Mouse (Mus musculus) forebrain, embryonic 10.5 days (tissue): ENCODE results near the gene Zfp408. TPM values are rescaled to one million over a fixed set of nuclear protein-coding genes. Genes with fewer than 3 reads are reported as not detected.

ENCODE experiments used
- DNase-seq: peaks from one replicate; pipeline ENCODE4 v3.0.0-alpha.2; 2017; ENCODE audit warnings: low spot score; ENCODE audit errors: extremely low spot score
- H3K27ac ChIP-seq: fragments of 300-500 bp; sonication (generic); 2 replicates; pipeline ENCODE4 v1.5.1; 2016; ENCODE audit warnings: mild to moderate bottlenecking
- H3K27me3 ChIP-seq: fragments of 300-500 bp; sonication (generic); 2 replicates; pipeline ENCODE4 v1.6.1; 2016; ENCODE audit warnings: mild to moderate bottlenecking; ENCODE audit not compliant: poor library complexity, severe bottlenecking
- H3K36me3 ChIP-seq: fragments of 300-500 bp; sonication (generic); replicated peaks from 2 replicates; pipeline ENCODE4 v1.6.1; 2016; ENCODE audit warnings: mild to moderate bottlenecking, moderate library complexity
- H3K4me1 ChIP-seq: fragments of 300-500 bp; sonication (generic); 2 replicates; pipeline ENCODE4 v1.6.1; 2016
- H3K4me3 ChIP-seq: fragments of 300-500 bp; sonication (generic); 2 replicates; pipeline ENCODE4 v1.5.1; 2016; ENCODE audit warnings: mild to moderate bottlenecking, moderate library complexity
- H3K9me3 ChIP-seq: fragments of 300-500 bp; sonication (generic); 2 replicates; pipeline ENCODE4 v1.6.1; 2016; ENCODE audit warnings: mild to moderate bottlenecking, moderate library complexity
- WGBS: fragments of 180-500 bp; shearing (Covaris S2); methylation state at CpG from one replicate; pipeline ENCODE4 v1.1.7; 2016; 5-methylcytosine and 5-hydroxymethylcytosine counted together
- polyA plus RNA-seq: library from polyadenylated mRNA; unstranded; fragments of >200 nt; fragmentation: Nextera tagmentation; extraction: Ambion mirVana; gene quantifications from 2 replicates; pipeline ENCODE4 v1.2.1, GENCODE M21; 2016

Gene Zfp408
- polyA plus RNA-seq, 1 experiment from 2014 or later, result 10.1 TPM

GRCm38 (mm10) chr2:91645811-91646210 lies 3.8 kb downstream of the Zfp408 start:
- no peak for DNase-seq
- no peaks in the 10 kb centered on the region for H3K27me3 ChIP-seq
- H3K4me3 ChIP-seq, result no peak overlapping the region
- 93% methylated on average over 11 of the region's 11 CpGs for WGBS
- H3K27ac ChIP-seq, result no peak overlapping the region
- H3K36me3 ChIP-seq, result peaks cover 65% of the 10 kb centered on the region
- peaks cover 17% of the 10 kb centered on the region for H3K4me1 ChIP-seq
- no peaks in the 10 kb centered on the region for H3K9me3 ChIP-seq

- Histone ChIP-seq H3K27me3 (no peaks in the 10 kb centered on the region), H3K36me3 (peaks cover 65% of the 10 kb centered on the region), H3K4me3 (no peak overlapping the region; the same call in 1 of the 2 replicates), H3K27ac (no peak overlapping the region), H3K4me1 (peaks cover 13% of the 10 kb centered on the region), H3K9me3 (no peaks in the 10 kb centered on the region)
- 96% methylated on average over 15 of the region's 15 CpGs for WGBS
- no peak for DNase-seq
Observed at GRCm38 (mm10) chr2:91645354-91645753, 4.2 kb downstream of the Zfp408 start.

GRCm38 (mm10) chr2:91644021-91644420 lies 5.6 kb downstream of the Zfp408 start:
- no peak overlapping the region for H3K27ac ChIP-seq
- no peak for DNase-seq
- no peak overlapping the region for H3K4me3 ChIP-seq
- H3K4me1 ChIP-seq, result peaks cover 9% of the 10 kb centered on the region
- 94% methylated on average over 11 of the region's 11 CpGs for WGBS
- H3K27me3 ChIP-seq, result no peaks in the 10 kb centered on the region
- H3K9me3 ChIP-seq, result no peaks in the 10 kb centered on the region
- H3K36me3 ChIP-seq, result peaks cover 65% of the 10 kb centered on the region

GRCm38 (mm10) chr2:91642825-91643415 lies 6.7 kb downstream of the Zfp408 start:
- Histone ChIP-seq H3K27me3 (no peaks in the 10 kb centered on the region), H3K4me3 (no peak overlapping the region), H3K9me3 (no peaks in the 10 kb centered on the region), H3K36me3 (peaks cover 62% of the 10 kb centered on the region), H3K27ac (no peak overlapping the region), H3K4me1 (no peaks in the 10 kb centered on the region)
- no peak for DNase-seq
- 77% methylated on average over 2 of the region's 2 CpGs for WGBS

- Histone ChIP-seq H3K9me3 (no peaks in the 10 kb centered on the region), H3K27me3 (no peaks in the 10 kb centered on the region), H3K36me3 (peaks cover 22% of the 10 kb centered on the region), H3K4me1 (no peaks in the 10 kb centered on the region), H3K4me3 (no peak overlapping the region), H3K27ac (no peak overlapping the region)
- 90% methylated on average over 6 of the region's 6 CpGs for WGBS
- no peak for DNase-seq
Observed at GRCm38 (mm10) chr2:91638931-91639330, 10.7 kb downstream of the Zfp408 start.

GRCm38 (mm10) chr2:91636727-91637338 lies 12.8 kb downstream of the Zfp408 start:
- H3K9me3 ChIP-seq, result no peaks in the 10 kb centered on the region
- no peaks in the 10 kb centered on the region for H3K27me3 ChIP-seq
- no peaks in the 10 kb centered on the region for H3K4me1 ChIP-seq
- peaks cover 2% of the 10 kb centered on the region for H3K36me3 ChIP-seq
- DNase-seq, result no peak
- H3K4me3 ChIP-seq, result no peak overlapping the region
- H3K27ac ChIP-seq, result no peak overlapping the region
- 83% methylated on average over 5 of the region's 5 CpGs for WGBS

GRCm38 (mm10) chr2:91636229-91636628 lies 13.4 kb downstream of the Zfp408 start, which contains the start of gene F2:
TSS of gene F2 (minus strand) at chr2:91636414.
- H3K9me3 ChIP-seq, result no peaks in the 10 kb centered on the region
- no peak within 1 kb of the TSS for H3K27ac ChIP-seq
- no peak for DNase-seq
- H3K4me1 ChIP-seq, result no peaks in the 10 kb centered on the region
- no peaks in the 10 kb centered on the region for H3K36me3 ChIP-seq
- H3K27me3 ChIP-seq, result no peaks in the 10 kb centered on the region
- H3K4me3 ChIP-seq, result no peak within 1 kb of the TSS
- WGBS, result 90% methylated on average over 8 of the region's 8 CpGs

- Histone ChIP-seq H3K27ac (no peak overlapping the region), H3K36me3 (no peaks in the 10 kb centered on the region), H3K27me3 (no peaks in the 10 kb centered on the region), H3K9me3 (no peaks in the 10 kb centered on the region), H3K4me1 (no peaks in the 10 kb centered on the region), H3K4me3 (no peak overlapping the region)
- 87% methylated on average over 11 of the region's 11 CpGs for WGBS
- DNase-seq, result no peak
Observed at GRCm38 (mm10) chr2:91635486-91635885, 14.1 kb downstream of the Zfp408 start.

GRCm38 (mm10) chr2:91634841-91635240 lies 14.8 kb downstream of the Zfp408 start:
- Histone ChIP-seq H3K9me3 (no peaks in the 10 kb centered on the region), H3K4me3 (no peak overlapping the region), H3K27me3 (no peaks in the 10 kb centered on the region), H3K27ac (no peak overlapping the region), H3K36me3 (no peaks in the 10 kb centered on the region), H3K4me1 (no peaks in the 10 kb centered on the region)
- 85% methylated on average over 9 of the region's 9 CpGs for WGBS
- no peak for DNase-seq

GRCm38 (mm10) chr2:91633334-91633977 lies 16.1 kb downstream of the Zfp408 start:
- 84% methylated on average over 12 of the region's 12 CpGs for WGBS
- H3K27me3 ChIP-seq, result no peaks in the 10 kb centered on the region
- no peak overlapping the region for H3K27ac ChIP-seq

GRCm38 (mm10) chr2:91632316-91632715 lies 17.3 kb downstream of the Zfp408 start:
- 89% methylated on average over 5 of the region's 5 CpGs for WGBS
- Histone ChIP-seq H3K27me3 (no peaks in the 10 kb centered on the region), H3K4me3 (no peak overlapping the region), H3K9me3 (no peaks in the 10 kb centered on the region), H3K4me1 (no peaks in the 10 kb centered on the region), H3K27ac (no peak overlapping the region), H3K36me3 (no peaks in the 10 kb centered on the region)
- DNase-seq, result no peak

More at GRCm38 (mm10) chr2:91633334-91633977, 16.1 kb downstream of the Zfp408 start:
- H3K36me3 ChIP-seq, result no peaks in the 10 kb centered on the region
- no peaks in the 10 kb centered on the region for H3K4me1 ChIP-seq
- H3K9me3 ChIP-seq, result no peaks in the 10 kb centered on the region
- no peak overlapping the region for H3K4me3 ChIP-seq
- no peak for DNase-seq

GRCm38 (mm10) chr2:91631826-91632225 lies 17.8 kb downstream of the Zfp408 start:
- DNase-seq, result no peak
- H3K9me3 ChIP-seq, result no peaks in the 10 kb centered on the region
- H3K27me3 ChIP-seq, result no peaks in the 10 kb centered on the region
- no peak overlapping the region for H3K4me3 ChIP-seq
- H3K4me1 ChIP-seq, result no peaks in the 10 kb centered on the region
- 92% methylated on average over 5 of the region's 5 CpGs for WGBS
- no peaks in the 10 kb centered on the region for H3K36me3 ChIP-seq
- H3K27ac ChIP-seq, result no peak overlapping the region

GRCm38 (mm10) chr2:91630384-91630783 lies 19.2 kb downstream of the Zfp408 start:
- Histone ChIP-seq H3K4me1 (no peaks in the 10 kb centered on the region), H3K36me3 (no peaks in the 10 kb centered on the region), H3K9me3 (no peaks in the 10 kb centered on the region), H3K4me3 (no peak overlapping the region), H3K27me3 (no peaks in the 10 kb centered on the region), H3K27ac (no peak overlapping the region)
- DNase-seq, result no peak
- WGBS, result 94% methylated on average over 12 of the region's 12 CpGs
